Mouse (Mus musculus) heart, adult 2 months (tissue): ENCODE results near the gene Ubl7.

Experiments
- CTCF ChIP-seq: fragments of 200-600 bp; IDR thresholded peaks from 2 replicates; pipeline ENCODE4 v1.8.1; 2022; ENCODE audit warnings: antibody characterized with exemption, mild to moderate bottlenecking, moderate library complexity
- POLR2A ChIP-seq: fragments of 200-500 bp; IDR thresholded peaks from 2 replicates; pipeline ENCODE4 v1.6.1; 2011; ENCODE audit warnings: mild to moderate bottlenecking, low read depth, low read length, control low read depth; ENCODE audit not compliant: insufficient read depth

GRCm38 (mm10) chr9:57939431-57940348 is 28.9 kb downstream of the Ubl7 start, which contains the start of gene Sema7a:
- TF ChIP-seq POLR2A = peak; percentile 94
- TF ChIP-seq CTCF = no peak
